ENCODE assay signal across 21 mouse cellular contexts in the genomic region with DNA sequence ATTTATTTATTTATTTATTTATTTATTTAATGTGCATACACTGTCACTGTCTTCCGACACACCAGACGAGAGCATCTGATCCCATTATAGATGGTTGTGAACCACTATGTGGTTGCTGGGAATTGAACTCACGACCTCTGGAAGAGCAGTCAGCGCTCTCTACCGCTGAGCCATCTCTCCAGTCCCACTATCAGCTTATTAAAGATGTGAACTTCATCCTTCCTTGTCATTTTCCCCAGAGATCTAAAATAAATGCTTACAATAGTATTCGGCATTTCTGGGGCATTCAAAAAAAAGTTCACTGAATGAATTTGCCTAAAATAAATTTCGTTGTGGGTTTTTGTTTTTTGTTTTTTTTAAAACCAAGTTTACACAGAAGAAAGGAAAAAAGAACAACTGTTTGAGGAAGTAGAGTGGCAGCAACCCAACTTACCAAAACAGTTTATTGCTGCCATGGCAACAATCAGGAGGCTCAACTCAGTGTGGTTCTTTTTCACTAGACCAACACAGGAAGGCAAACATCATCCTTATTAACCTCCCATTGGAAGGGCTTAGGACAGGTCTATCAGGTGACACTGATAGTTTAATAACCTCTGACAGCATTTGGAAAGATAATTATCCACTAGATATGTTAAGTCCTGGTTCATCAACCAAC. TPM values are rescaled to one million over a fixed set of nuclear protein-coding genes. Genes with fewer than 3 reads are reported as not detected.
DNase-seq lines count a peak whose midpoint lies in the region; ATAC-seq and TF ChIP-seq lines count a peak whose summit lies in the region.
"Had no signal": no experiment of that assay in that cellular context is flagged by ENCODE, and none has a peak within 500 bp of the region (broad histone marks: within the 10 kb centered on the region; RNA-seq: fewer than 3 reads in every experiment).

No protein-coding gene starts in this region.

- 79% methylated on average over 7 of the region's 7 CpGs for WGBS in heart, embryonic 10.5 days
- 92% methylated on average over 7 of the region's 7 CpGs for WGBS in midbrain, embryonic 11.5 days
- WGBS in midbrain, postnatal 0 days: 88% methylated on average over 7 of the region's 7 CpGs
- 87% methylated on average over 7 of the region's 7 CpGs for WGBS in cerebellum, adult 2 months

- peak; percentile 48 for DNase-seq in heart, adult 8-10 months (ENCODE audit: low spot score)
- no peak for DNase-seq in heart, embryonic 10.5 days (ENCODE audit: low spot score)
- DNase-seq in midbrain, embryonic 11.5 days (ENCODE audit: low spot score, missing footprints): peak; percentile 83
- no peak for DNase-seq in midbrain, postnatal 0 days (ENCODE audit: low spot score)
- DNase-seq in heart, postnatal 10 days: peak; percentile 29 to 33
- no peak for DNase-seq in cerebellum, adult 2 months
- no peak for DNase-seq in yolk sac, embryonic 10.5 days (ENCODE audit: low spot score)
- DNase-seq: adrenal gland, postnatal 10 days; cerebellum, postnatal 14 days; embryo, embryonic 11 days; kidney, adult 9 months; kidney, postnatal 25 days; thymus, postnatal 25 days had no signal

- intact Hi-C loops in heart, postnatal 10 days (cut with DNase I): no loop called here

- no peak for TF ChIP-seq POLR2A in cerebellum, adult 2 months (IDR thresholded peaks at IDR 0.05; ENCODE audit: borderline replicate concordance, insufficient read depth, low read length)

- H3K27ac ChIP-seq in heart, embryonic 10.5 days: no peak overlapping the region
- H3K27ac ChIP-seq in midbrain, embryonic 11.5 days (ENCODE audit: low read depth, low read length): no peak overlapping the region
- H3K27ac ChIP-seq in midbrain, postnatal 0 days (ENCODE audit: low read depth, low read length): no peak overlapping the region
- H3K27ac ChIP-seq in cerebellum, adult 2 months (ENCODE audit: insufficient read depth, low read length): no peak overlapping the region
- H3K27ac ChIP-seq: heart, adult 2 months; hindbrain, embryonic 10.5 days; liver, embryonic 14.5 days; midbrain, embryonic 13.5 days; neural tube, embryonic 13.5 days had no signal

- H3K4me2 ChIP-seq in midbrain, embryonic 11.5 days: no peak overlapping the region
- H3K4me2 ChIP-seq in midbrain, postnatal 0 days (ENCODE audit: low read depth, low read length, poor library complexity, severe bottlenecking): no peak overlapping the region
- H3K4me2 ChIP-seq: midbrain, embryonic 13.5 days; neural tube, embryonic 13.5 days had no signal

- H3K27me3 ChIP-seq in heart, embryonic 10.5 days (ENCODE audit: insufficient read depth, poor library complexity, severe bottlenecking): peaks cover 30% of the 10 kb centered on the region
- peaks cover 17% of the 10 kb centered on the region for H3K27me3 ChIP-seq in midbrain, embryonic 11.5 days (ENCODE audit: control insufficient read depth, insufficient read depth, low read length)
- H3K27me3 ChIP-seq in midbrain, postnatal 0 days (ENCODE audit: insufficient read depth, low read length): no peaks in the 10 kb centered on the region
- no peaks in the 10 kb centered on the region; the same call in 1 of the 2 replicates for H3K27me3 ChIP-seq in cerebellum, adult 2 months (ENCODE audit: control insufficient read depth, insufficient read depth, low read length)
- H3K27me3 ChIP-seq: Patski had no signal

- ATAC-seq in midbrain, embryonic 11.5 days (ENCODE audit: low FRiP score): no peak
- ATAC-seq in midbrain, postnatal 0 days (ENCODE audit: low FRiP score): no peak
- ATAC-seq: activated CD4-positive, CD25-positive, alpha-beta regulatory T cell, adult 4 months; midbrain, embryonic 13.5 days; Patski had no signal

- TF ChIP-seq CTCF in midbrain, postnatal 0 days (IDR thresholded peaks at IDR 0.05): no peak
- no peak for TF ChIP-seq CTCF in cerebellum, adult 2 months (IDR thresholded peaks at IDR 0.05; ENCODE audit: borderline replicate concordance, insufficient read depth, low read depth, low read length)

- H3K9me3 ChIP-seq in heart, embryonic 10.5 days: no peaks in the 10 kb centered on the region
- no peaks in the 10 kb centered on the region for H3K9me3 ChIP-seq in midbrain, embryonic 11.5 days (ENCODE audit: control insufficient read depth, low read length)
- no peaks in the 10 kb centered on the region for H3K9me3 ChIP-seq in midbrain, postnatal 0 days (ENCODE audit: low read length)
- H3K9me3 ChIP-seq: hindbrain, embryonic 10.5 days; midbrain, embryonic 13.5 days; neural tube, embryonic 13.5 days had no signal

- H3K36me3 ChIP-seq in heart, embryonic 10.5 days: no peaks in the 10 kb centered on the region
- no peaks in the 10 kb centered on the region for H3K36me3 ChIP-seq in midbrain, embryonic 11.5 days (ENCODE audit: control insufficient read depth, insufficient read depth, low read length)
- H3K36me3 ChIP-seq in midbrain, postnatal 0 days (ENCODE audit: insufficient read depth, low read length): no peaks in the 10 kb centered on the region
- H3K36me3 ChIP-seq: hindbrain, embryonic 10.5 days; midbrain, embryonic 13.5 days; neural tube, embryonic 13.5 days had no signal

- no peak overlapping the region for H3K4me3 ChIP-seq in heart, embryonic 10.5 days
- H3K4me3 ChIP-seq in midbrain, embryonic 11.5 days (ENCODE audit: low read depth, low read length): no peak overlapping the region
- no peak overlapping the region for H3K4me3 ChIP-seq in midbrain, postnatal 0 days (ENCODE audit: low read depth, low read length)
- H3K4me3 ChIP-seq in cerebellum, adult 2 months (replicated peaks; ENCODE audit: insufficient read depth, low read depth, low read length): no peak overlapping the region
- H3K4me3 ChIP-seq: heart, adult 2 months; hindbrain, embryonic 10.5 days; midbrain, embryonic 13.5 days; neural tube, embryonic 13.5 days had no signal

- no peak overlapping the region for H3K9ac ChIP-seq in midbrain, embryonic 11.5 days (ENCODE audit: low read length)
- H3K9ac ChIP-seq in midbrain, postnatal 0 days (replicated peaks; ENCODE audit: low read length, poor library complexity, severe bottlenecking): no peak overlapping the region
- H3K9ac ChIP-seq: liver, embryonic 14.5 days; midbrain, embryonic 13.5 days; neural tube, embryonic 13.5 days had no signal

- peaks cover 10% of the 10 kb centered on the region for H3K4me1 ChIP-seq in heart, embryonic 10.5 days
- peaks cover 3% of the 10 kb centered on the region; the same call in 1 of the 2 replicates for H3K4me1 ChIP-seq in midbrain, embryonic 11.5 days (ENCODE audit: control insufficient read depth, insufficient read depth, low read length)
- no peaks in the 10 kb centered on the region for H3K4me1 ChIP-seq in midbrain, postnatal 0 days (ENCODE audit: insufficient read depth, low read length)
- no peaks in the 10 kb centered on the region for H3K4me1 ChIP-seq in cerebellum, adult 2 months (ENCODE audit: control insufficient read depth, insufficient read depth, low read length)

RNA-seq across cellular contexts. Expression of gene Rasef, which starts 2.6 kb away (rescaled TPM):
- total RNA-seq in heart, adult 8-10 months (2022): 1 to 10 TPM in 1 of 4 experiments, under 1 TPM in 3; 0.69 to 1.1 (median 0.76) TPM
- 0.99 and 1.2 TPM in 2 replicates for polyA plus RNA-seq in heart, embryonic 10.5 days (2016; fragmentation: Nextera tagmentation; extraction: Ambion mirVana)
- 0.05 and 0.22 TPM in 2 replicates for polyA plus RNA-seq in midbrain, embryonic 11.5 days (2014; fragmentation: Nextera tagmentation; extraction: Ambion mirVana)
- total RNA-seq in midbrain, postnatal 0 days (2014; rRNA removed): 0.16 and 0.90 TPM in 2 replicates
- 0.43 and 0.65 TPM in 2 replicates for polyA plus RNA-seq in midbrain, postnatal 0 days (2015; fragmentation: Nextera tagmentation; extraction: Ambion mirVana)
- under 1 TPM; 0.53 to 0.55 TPM for total RNA-seq in heart, postnatal 10 days (2021)
- polyA plus RNA-seq in cerebellum, adult 2 months (2012; rRNA removed): 0.03 and 0.10 TPM in 2 replicates
- total RNA-seq: gastrocnemius, adult 8-10 months had no signal
- polyA plus RNA-seq: activated CD4-positive, CD25-positive, alpha-beta regulatory T cell, adult 4 months; liver, embryonic 14.5 days; Patski had no signal

Comparison
In these comparisons a context has a peak if more than half of its experiments do, and no peak if none do; other contexts are left out.
1. DNase-seq: peak in heart, adult 8-10 months (single experiment), midbrain, embryonic 11.5 days (single experiment) and heart, postnatal 10 days (2 of 2); none in heart, embryonic 10.5 days (single experiment), midbrain, postnatal 0 days (single experiment), cerebellum, adult 2 months (0 of 2) and yolk sac, embryonic 10.5 days (single experiment).